Mouse (Mus musculus): ENCODE measurements at regions not wholly inside any gene's neighbourhood (a gene's known extent, or its start where the extent isn't known, plus 50 kb on each side); places are given as distances from the start of the nearest gene placed in this dataset.

- intact Hi-C loops (cut with DNase I) = no loop called here
These were observed 374.8 kb downstream of the Gm9195 start for GRCm38 (mm10) chr14:72116842-72117241.

DNA sequence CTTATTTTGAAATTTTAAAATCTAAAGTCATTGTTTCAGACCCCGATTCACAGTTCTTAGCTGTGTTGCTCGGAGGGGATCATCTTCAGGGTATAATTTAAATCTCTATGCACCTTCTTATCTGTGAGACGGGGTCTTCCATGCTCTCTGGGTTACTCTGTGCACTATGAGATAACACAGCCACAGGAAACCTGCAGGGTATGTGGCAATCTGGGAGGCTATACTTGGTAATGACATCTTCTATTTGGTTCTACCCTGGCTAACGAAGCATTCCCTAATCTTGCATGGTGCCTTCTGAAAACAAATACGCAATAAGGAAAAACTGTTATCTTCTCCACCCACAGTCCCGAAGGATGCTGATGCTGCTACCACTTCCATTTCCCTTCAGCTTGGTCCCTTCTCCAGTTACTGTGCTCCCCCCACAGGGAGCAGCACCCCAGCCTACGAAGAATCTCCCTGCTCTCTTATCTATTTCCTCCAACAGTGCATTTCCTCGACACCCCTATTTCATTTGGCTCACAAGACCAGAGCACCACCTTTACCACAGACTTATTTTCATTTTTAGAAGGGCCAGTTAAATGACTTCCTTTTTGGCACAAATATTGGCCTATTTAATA lies 378.2 kb downstream of the Gm9195 start:
- intact Hi-C loops (cut with DNase I) = no loop called here

GRCm38 (mm10) chr14:72110689-72111088 lies 380.9 kb downstream of the Gm9195 start:
- intact Hi-C loops (cut with DNase I) = no loop called here

GRCm38 (mm10) chr14:72091579-72091978 lies 400.1 kb downstream of the Gm9195 start:
- intact Hi-C loops (cut with DNase I) = no loop called here

GRCm38 (mm10) chr14:72081473-72081872 lies 410.2 kb downstream of the Gm9195 start:
- intact Hi-C loops (cut with DNase I) = no loop called here

DNA sequence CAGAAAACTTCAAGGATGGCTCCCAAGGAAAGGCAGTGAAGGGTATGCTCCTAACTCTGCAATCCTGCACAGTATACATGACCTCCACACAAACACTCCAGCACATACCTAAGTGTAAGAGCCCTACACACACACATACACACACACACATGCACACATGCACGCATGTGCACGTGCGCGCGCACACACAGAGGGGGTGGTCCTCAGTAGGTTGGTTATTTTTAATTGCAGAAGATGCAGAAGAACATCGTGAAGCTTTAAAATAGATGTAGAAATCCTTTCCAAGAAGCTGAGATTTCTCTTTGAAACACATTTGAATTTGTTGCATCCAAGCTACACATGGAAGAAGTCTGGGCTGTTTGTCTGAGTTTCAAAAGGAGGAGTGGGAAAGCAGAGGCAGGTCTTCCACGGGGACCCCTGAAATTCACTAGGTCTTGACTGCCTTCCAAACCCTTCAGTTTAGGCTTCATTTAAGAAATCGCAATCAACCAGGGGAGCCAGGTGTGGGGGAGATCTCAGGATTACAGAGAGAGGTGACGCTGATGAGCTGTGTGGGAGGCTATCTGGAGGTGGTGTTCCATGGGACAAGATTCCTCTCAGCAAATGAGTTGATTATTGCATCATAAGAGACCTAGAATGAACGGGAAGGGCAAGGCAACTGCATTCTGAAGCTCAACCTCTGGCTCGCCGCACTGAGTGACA lies 427.4 kb downstream of the Gm9195 start:
- intact Hi-C loops (cut with DNase I) = no loop called here

DNA sequence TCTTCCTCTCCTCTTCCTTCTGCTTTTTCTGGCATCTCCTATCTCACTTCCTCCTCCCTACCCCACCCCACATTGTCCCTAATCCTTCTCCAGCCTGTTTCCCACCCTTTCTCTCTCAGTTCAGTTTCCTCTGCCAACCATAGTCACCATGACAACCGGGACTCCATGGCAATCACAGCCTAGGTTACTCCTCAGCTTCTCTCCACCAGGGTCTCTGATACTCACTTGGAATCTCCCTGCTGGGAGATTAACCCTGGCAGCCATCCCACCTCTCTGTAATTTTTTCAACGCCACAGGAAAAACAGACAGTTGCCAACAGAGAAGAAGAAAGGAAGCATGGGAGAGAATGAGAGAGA lies 448.8 kb downstream of the Gm9195 start:
- intact Hi-C loops (cut with DNase I) = no loop called here

DNA sequence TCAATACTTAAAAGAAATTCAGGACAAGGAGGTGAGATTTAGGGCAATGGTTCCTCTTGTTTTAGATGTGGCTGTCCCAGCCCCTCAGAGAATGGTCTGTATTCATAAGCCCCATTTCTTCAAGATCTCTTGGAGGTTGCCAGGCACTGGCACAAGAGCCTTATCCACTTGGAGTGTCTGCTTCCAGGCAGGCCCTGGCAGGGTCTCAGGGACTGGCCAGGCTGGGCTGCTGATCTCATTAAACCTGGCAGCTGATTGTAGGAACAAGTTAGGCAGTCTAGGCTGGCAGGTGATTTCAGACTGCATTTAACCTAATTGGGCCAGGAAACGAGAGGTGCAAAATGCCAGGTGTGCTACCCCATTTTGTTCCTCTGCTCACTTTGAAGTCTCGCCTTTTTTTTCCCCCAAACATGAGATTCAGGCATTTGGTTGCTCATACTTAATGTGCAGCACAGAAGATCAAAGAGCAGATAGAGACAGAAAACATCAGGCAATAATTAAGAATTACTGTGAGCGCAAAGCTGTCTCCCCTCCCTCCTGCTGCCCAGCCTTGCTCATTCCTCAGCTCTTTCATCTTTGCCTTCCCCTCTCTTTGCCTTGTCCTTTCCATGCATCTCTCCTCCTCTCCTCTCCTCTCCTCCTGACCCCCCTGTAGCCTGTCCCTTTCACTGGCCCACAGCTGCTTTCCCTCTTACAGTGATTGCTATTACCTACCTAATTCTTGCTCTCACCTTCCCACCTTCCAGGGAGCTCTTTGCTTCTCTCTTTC lies 449.3 kb downstream of the Gm9195 start:
- intact Hi-C loops (cut with DNase I) = no loop called here

DNA sequence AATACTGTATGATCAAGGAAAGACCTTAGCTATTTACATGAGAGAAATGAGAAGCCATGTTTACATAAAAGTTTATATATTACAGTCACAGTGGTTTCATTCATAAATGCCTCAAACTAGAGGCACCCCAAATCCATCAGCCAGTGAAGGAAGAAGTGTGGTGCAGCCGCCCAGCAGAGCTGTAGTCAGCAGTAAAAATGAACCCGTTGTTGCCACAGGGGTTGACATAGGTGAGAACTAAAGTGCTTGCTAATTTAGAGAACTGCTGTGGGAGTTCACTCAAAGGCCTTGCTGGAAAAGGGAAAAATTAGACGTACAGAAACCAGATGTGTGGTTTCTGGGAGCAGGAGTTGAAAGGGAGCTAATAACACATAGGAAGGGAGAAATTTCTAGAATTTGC lies 461.2 kb downstream of the Gm9195 start:
- intact Hi-C loops (cut with DNase I) = no loop called here

- intact Hi-C loops (cut with DNase I) = no loop called here
These were observed 464.1 kb downstream of the Gm9195 start for GRCm38 (mm10) chr14:72027362-72028020.

GRCm38 (mm10) chr14:72004371-72004770 lies 487.3 kb downstream of the Gm9195 start:
- intact Hi-C loops (cut with DNase I) = no loop called here

DNA sequence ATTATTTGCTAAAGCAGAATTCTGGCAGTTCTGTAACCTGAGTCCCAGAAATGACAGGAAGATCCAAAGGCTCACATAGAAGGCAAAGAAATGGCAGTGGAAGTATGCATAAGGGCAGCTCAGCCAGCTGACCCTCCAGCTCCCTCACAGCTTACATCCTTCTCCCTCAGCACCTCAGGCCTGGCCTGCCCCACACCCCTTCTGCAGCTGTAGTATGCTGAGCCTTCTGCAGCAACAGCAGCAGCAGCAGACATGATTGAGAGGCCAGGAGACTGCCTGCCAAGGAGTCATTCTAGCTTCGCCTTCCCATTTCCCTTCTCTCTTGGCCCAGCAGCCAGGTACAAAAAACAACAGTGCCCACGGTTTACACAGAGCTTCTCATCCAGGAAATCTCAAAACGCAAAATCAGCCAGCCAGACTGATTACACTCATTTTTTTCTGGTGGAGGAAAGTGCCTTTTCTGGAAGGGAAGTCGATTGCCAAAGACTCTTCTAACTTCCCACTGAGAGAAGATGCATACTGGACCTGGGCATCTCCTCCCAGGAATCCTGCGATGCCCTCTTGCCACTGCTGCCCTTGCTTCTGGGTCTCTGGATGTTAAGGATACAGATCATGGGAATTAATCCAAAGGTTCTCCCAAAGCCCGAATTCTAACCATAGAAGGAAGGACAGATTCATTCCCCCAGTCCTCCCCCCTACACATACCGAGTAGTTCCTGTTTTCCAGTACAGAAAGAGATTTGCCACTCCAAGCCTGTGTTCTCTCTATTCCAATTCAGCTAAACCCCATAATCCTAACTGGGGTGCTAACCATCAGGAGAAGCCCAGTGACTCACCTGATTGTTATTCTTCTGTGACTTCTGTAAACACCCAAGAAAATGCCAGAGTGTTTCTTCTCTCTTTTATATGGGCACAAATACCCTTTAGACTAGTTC lies 489.2 kb downstream of the Gm9195 start:
- intact Hi-C loops (cut with DNase I) = no loop called here

GRCm38 (mm10) chr14:71973016-71973415 lies 518.6 kb downstream of the Gm9195 start:
- intact Hi-C loops (cut with DNase I) = no loop called here

DNA sequence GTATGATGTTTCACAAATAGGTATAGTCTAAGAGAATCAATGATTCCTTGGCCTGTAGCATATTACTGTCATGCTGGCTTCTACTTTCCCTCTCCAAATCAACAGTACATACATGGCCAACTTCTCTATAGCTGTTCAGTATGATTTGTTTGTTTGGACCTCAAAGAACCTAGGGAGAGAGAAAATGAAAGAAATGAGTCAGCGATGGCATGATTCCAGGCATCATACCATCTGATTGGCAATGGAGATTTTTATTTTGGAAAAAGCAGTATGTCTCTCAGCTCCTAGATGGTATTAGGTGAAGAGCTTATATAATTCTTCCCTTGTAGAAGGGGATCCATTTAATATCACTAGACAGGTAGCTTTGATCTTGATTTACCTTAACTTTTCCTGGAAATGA lies 519.1 kb downstream of the Gm9195 start:
- intact Hi-C loops (cut with DNase I) = no loop called here

GRCm38 (mm10) chr14:71967646-71968045 lies 524.0 kb downstream of the Gm9195 start:
- intact Hi-C loops (cut with DNase I) = no loop called here

DNA sequence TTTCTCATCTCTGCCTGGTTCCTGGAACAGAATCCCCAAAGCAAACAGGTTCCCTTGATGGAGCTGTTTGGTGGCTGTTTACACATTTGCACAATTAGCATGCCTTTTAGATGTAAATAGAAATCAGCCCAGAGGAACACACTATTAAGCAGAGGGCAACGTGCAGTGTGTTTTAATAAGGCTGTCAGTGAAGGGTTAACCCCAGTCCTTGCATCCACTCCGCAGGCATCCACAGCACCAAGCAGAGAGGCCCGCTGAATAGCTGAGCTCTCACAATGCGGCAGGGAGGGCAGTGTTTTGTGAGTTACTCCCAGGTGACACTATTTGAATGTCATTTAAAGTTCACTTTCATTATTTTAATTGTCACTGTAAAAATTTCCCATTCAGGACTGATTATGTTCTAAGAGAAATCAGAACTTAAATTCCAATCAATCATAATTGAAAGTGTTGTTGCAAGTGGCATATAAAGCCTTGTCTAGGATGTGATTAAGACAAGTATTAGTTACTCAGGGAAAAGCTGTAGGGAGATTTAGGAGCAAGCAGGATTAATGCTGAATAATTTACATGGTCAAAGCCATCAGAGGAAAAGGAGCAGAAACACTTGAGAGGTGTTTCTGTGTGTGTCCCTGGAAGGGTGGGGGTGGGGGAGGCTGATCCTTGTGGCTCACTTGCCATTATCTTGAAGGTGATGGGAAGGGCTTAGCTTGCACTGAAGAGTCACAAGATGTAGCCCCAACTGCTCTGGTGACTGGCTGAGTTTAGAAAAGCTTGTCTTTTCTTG lies 528.1 kb downstream of the Gm9195 start:
- intact Hi-C loops (cut with DNase I) = no loop called here

DNA sequence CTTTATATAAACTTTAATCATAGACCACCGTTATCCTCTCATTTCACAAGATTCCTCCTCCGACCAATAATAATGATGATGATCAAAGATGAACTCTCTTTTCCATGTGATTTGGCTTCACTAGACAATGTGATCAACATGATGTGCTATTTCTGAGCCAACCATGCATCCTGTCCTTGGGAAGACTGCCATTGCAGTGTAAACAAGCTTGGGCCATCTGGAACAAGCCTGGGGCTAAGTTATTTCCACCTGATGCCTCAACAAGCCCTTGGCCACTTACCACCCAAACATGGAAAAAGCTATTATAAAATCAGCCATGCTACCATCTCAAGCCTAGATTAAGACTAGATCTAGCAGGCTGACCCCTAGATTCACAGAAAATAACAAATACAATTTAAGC lies 542.9 kb downstream of the Gm9195 start:
- intact Hi-C loops (cut with DNase I) = no loop called here

- intact Hi-C loops (cut with DNase I) = no loop called here
These were observed 554.5 kb downstream of the Gm9195 start for GRCm38 (mm10) chr14:71937157-71937485.

- intact Hi-C loops (cut with DNase I) = no loop called here
These were observed 555.1 kb downstream of the Gm9195 start for GRCm38 (mm10) chr14:71936373-71937156.

Data from adrenal gland (tissue).